Mouse (Mus musculus) small intestine, adult 2 months (tissue): ENCODE measurements around the gene Gabbr2. TPM values are rescaled to one million over a fixed set of nuclear protein-coding genes. Genes with fewer than 3 reads are reported as not detected.

Experiments
- H3K27ac ChIP-seq: fragments of 200-500 bp; 2 replicates; pipeline ENCODE4 v1.5.1; 2012; ENCODE audit warnings: low read depth, low read length, control low read depth, inconsistent platforms; ENCODE audit not compliant: insufficient read depth
- H3K27me3 ChIP-seq: fragments of 200-500 bp; 2 replicates; pipeline ENCODE4 v1.6.1; 2012; ENCODE audit warnings: mild to moderate bottlenecking, moderate library complexity, low read length, inconsistent platforms; ENCODE audit not compliant: control insufficient read depth, insufficient read depth
- H3K36me3 ChIP-seq: fragments of 200-500 bp; 2 replicates; pipeline ENCODE4 v1.6.1; 2012; ENCODE audit warnings: mild to moderate bottlenecking, low read length, control low read depth, inconsistent platforms; ENCODE audit not compliant: control insufficient read depth, insufficient read depth
- H3K4me1 ChIP-seq: fragments of 200-500 bp; 2 replicates; pipeline ENCODE4 v1.6.1; 2012; ENCODE audit warnings: low read length, inconsistent platforms, mixed read lengths; ENCODE audit not compliant: control insufficient read depth, insufficient read depth, insufficient read length
- H3K4me3 ChIP-seq: fragments of 200-500 bp; 2 replicates; pipeline ENCODE4 v1.5.1; 2012; ENCODE audit warnings: low read depth, mild to moderate bottlenecking, control low read depth, inconsistent platforms, low read length, moderate library complexity
- CTCF ChIP-seq: fragments of 200-500 bp; IDR thresholded peaks from 2 replicates; pipeline ENCODE4 v1.5.1; 2012; ENCODE audit warnings: low read depth, mild to moderate bottlenecking, control low read depth, inconsistent platforms, low read length, moderate library complexity, mixed read lengths; ENCODE audit not compliant: insufficient replicate concordance, insufficient read length; ENCODE audit errors: extremely low read depth
- POLR2A ChIP-seq: fragments of 200-500 bp; IDR thresholded peaks from 2 replicates; pipeline ENCODE4 v1.6.1; 2012; ENCODE audit warnings: low read depth, mild to moderate bottlenecking, control low read depth, inconsistent platforms, low read length, moderate library complexity
- WGBS: fragments of 180-500 bp; shearing (Covaris S2); methylation state at CpG from one replicate; pipeline ENCODE4 v1.1.7; 2018; 5-methylcytosine and 5-hydroxymethylcytosine counted together
- polyA plus RNA-seq: library from polyadenylated mRNA; depleted of rRNA; stranded (reverse); fragments of >200 nt; gene quantifications from 2 replicates; pipeline ENCODE4 v1.2.3, GENCODE M21; 2012

Gene Gabbr2
- polyA plus RNA-seq, 1 experiment = 0.74 TPM

DNA sequence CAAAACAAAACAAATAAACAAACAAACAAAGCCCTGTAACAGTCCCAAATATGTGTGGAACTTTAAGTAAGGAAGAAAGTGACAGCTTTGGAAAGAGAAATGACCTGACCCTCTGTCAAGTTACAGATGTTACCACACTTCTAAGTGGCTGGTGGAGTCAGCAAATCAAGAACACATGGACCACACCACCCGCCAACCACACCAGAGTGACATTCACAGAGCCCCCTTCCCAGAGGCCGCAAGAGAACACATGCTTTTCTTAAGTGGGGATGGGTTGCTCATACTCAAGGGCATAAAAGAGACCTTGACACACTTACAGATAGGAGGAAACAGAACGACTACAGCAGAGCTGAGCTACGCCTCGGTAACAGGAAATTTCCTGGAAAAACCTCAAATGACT, 37.1 kb upstream of the Gabbr2 start:
- Histone ChIP-seq H3K27me3 (no peaks in the 10 kb centered on the region), H3K27ac (no peak overlapping the region), H3K4me3 (no peak overlapping the region), H3K4me1 (no peaks in the 10 kb centered on the region), H3K36me3 (no peaks in the 10 kb centered on the region; the same call in 1 of the 2 replicates)
- 72% methylated on average over 5 of the region's 5 CpGs for WGBS
- TF ChIP-seq POLR2A (no peak), CTCF (no peak)

DNA sequence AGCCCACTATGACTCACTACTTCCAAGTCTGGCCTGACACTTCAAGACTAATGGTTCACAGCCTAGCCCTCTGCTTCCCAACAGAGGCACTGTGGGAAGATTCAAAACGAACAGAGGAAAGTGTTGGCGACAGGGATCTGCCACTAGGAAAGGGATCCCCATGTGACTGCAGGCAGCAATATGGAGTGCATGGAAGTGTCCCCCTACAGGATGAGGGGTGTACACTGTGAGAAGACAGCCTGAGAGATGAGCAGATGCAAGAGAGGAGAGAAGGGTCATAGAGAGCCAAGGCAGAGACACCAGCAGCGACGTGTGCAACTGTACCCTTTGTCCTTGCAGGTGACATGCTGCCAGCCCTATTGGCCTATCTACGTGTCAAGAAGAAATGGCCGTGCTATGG, 32.3 kb upstream of the Gabbr2 start:
- TF ChIP-seq CTCF (no peak), POLR2A (no peak)
- Histone ChIP-seq H3K4me3 (no peak overlapping the region), H3K27ac (no peak overlapping the region), H3K4me1 (no peaks in the 10 kb centered on the region), H3K27me3 (no peaks in the 10 kb centered on the region), H3K36me3 (no peaks in the 10 kb centered on the region; the same call in 1 of the 2 replicates)
- 78% methylated on average over 6 of the region's 6 CpGs for WGBS

DNA sequence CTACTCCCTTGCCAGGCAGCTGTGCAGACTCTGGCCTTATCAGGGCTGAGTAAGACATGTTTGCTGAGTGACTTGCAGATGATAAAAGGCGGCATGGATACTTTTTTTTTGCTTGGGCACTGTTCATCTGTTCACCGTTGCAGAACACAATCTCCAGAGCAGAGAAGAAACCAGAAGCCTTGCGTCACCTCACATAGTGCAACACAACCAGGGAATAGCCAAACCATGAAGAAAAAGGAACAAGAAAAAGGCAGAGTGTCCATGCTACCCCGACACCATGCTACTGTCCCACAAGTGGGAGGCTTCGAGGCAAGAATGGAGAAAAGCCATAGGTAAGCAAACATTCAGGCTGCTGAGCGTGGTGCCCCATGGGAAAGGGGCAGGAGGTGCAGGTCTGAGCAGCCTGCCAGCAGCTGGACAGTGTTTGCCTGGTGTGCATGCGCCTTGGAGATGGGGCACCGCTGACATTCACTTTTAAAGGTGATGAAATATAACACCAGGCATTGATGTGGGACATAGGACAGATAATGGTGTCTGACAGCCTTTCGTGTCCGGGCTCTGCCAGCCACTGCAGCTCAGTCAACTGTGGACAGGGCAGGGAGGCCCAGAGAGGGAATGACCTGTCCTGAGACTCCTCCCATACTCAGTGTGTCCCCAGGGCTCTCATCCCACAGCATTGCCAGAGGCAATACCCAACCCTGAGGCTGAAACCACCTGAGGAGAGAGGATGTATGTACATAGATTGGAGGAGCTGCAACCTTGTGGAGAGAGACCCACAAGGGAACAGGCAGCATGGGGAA, 31.3 kb upstream of the Gabbr2 start:
- 69% methylated on average over 10 of the region's 10 CpGs for WGBS
- TF ChIP-seq POLR2A = no peak
- no peak for TF ChIP-seq CTCF
- Histone ChIP-seq H3K27ac (no peak overlapping the region), H3K27me3 (no peaks in the 10 kb centered on the region), H3K4me3 (no peak overlapping the region), H3K4me1 (no peaks in the 10 kb centered on the region), H3K36me3 (no peaks in the 10 kb centered on the region; the same call in 1 of the 2 replicates)

DNA sequence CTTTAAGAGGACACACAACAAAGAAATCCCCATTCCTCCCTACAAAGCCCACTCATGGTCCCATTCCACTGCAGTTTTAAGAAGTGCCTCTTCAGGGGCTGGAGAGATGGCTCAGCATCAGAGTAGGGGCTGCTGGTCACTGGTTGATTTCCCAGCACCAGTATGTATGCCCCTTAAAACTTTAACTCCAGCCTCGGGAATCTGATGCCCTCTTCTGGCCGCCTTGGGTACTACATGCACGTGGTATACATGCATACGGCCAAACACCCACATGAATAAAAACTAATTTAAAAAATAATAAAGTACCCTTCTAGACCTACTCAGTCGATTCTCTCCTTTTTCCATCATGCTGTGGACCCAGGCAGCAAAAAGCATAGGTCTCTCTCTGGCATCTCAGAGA, 28.9 kb upstream of the Gabbr2 start:
- H3K4me3 ChIP-seq = no peak overlapping the region
- H3K36me3 ChIP-seq = no peaks in the 10 kb centered on the region
- H3K27ac ChIP-seq = no peak overlapping the region
- no peaks in the 10 kb centered on the region for H3K4me1 ChIP-seq
- 14% methylated on average over 5 of the region's 5 CpGs for WGBS
- no peaks in the 10 kb centered on the region for H3K27me3 ChIP-seq
- peak; percentile 76; the same call in 1 of the 2 replicates for TF ChIP-seq CTCF
- no peak for TF ChIP-seq POLR2A

DNA sequence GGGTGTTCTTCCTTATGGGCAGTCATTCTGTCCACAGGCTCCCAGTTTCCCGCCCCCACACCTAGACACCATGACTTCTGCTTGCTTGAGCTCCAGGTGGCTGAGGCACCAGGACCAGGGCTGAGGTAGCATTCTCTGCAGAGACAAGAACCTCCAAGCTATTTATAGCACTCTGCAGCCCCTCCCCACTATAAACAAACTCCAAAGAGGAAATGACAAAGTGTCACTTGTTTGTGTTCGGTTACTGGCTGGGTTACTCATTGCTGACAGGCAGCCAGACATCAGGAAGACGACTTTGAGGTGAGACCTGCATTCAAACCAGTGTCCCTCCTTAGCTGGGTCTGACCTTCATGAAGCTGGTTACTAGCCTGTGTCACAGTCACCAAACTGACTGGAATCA, 23.5 kb upstream of the Gabbr2 start:
- WGBS = 9% methylated on average over 3 of the region's 3 CpGs
- Histone ChIP-seq H3K36me3 (no peaks in the 10 kb centered on the region), H3K4me3 (no peak overlapping the region), H3K27me3 (no peaks in the 10 kb centered on the region), H3K27ac (no peak overlapping the region), H3K4me1 (peaks cover 2% of the 10 kb centered on the region; the same call in 1 of the 2 replicates)
- TF ChIP-seq CTCF (no peak), POLR2A (no peak)

DNA sequence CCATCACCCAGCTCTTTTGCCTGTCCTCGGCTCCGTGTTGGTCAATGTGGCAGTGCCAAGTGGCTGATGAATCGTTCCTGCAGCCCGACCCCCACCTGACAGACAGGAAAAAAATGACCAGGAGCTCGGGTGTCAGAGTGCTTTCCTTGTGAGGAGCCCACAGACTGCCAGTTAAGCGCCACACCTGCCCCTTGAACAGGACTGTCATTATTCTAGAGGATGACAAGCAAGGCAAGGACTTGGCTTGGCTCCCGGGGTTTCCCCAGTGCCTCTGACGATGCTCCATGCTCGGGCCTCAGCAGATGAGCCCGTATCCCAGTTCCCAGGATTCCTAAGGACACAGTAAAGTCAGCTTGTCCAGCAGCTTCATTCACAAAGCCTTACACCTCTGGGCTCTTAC, 20.8 kb upstream of the Gabbr2 start:
- Histone ChIP-seq H3K4me3 (no peak overlapping the region), H3K27ac (no peak overlapping the region), H3K36me3 (no peaks in the 10 kb centered on the region), H3K27me3 (no peaks in the 10 kb centered on the region), H3K4me1 (peaks cover 2% of the 10 kb centered on the region; the same call in 1 of the 2 replicates)
- TF ChIP-seq CTCF = no peak
- no peak for TF ChIP-seq POLR2A
- 55% methylated on average over 10 of the region's 10 CpGs for WGBS

DNA sequence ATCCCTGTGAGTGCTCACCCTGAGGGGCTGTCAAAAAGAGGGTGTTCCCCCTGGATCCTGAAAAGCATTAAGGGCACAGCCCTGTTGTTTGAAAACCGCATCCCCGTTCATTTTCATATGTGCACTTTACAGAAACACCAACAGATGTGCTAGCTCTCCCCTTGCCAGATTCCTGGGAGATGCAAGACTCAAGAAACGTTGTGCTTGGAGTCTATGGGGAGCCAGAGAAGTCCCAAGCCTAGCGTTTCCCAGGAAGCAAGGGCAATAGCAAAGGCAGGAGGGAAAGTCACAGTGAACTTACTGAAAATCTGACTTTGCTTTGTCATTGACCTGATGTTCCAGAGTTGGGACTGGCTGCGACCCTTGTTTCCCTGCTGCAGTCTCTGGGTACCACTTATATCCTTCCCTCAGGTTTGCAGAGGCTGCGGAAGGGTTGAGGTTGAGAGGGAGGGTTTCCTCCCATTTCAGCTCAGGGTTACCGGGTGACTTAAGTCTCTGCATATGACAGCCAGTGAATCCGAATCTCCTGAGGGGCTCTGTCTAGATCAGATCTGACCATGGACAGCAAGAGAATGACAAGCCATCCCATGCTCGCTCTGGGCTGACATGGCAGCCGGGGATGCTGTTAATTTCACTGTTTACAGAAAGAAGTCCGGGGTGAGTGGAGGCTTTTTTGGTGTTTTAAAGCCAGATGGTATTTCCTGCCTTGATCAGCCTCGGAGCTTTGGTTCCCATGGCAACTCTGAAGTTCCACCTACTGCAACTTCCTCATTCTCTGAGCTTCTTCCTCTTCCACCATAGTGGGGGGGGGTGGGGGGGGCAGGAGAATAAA, 18.9 kb upstream of the Gabbr2 start:
- H3K4me3 ChIP-seq = peak overlapping the region; percentile 22; the same call in 1 of the 2 replicates
- 40% methylated on average over 12 of the region's 12 CpGs for WGBS
- no peak overlapping the region for H3K27ac ChIP-seq
- no peaks in the 10 kb centered on the region for H3K27me3 ChIP-seq
- no peaks in the 10 kb centered on the region for H3K36me3 ChIP-seq
- peaks cover 2% of the 10 kb centered on the region; the same call in 1 of the 2 replicates for H3K4me1 ChIP-seq
- no peak for TF ChIP-seq CTCF
- TF ChIP-seq POLR2A = no peak
